Mouse (Mus musculus) right cerebral cortex, postnatal 36 days (tissue): ENCODE results near the gene Olfml2b.

ENCODE experiments used
- DNase-seq, 2 experiments: peaks; one replicate each; pipeline ENCODE4 v3.0.0; 2022; ENCODE audit warnings: low spot score in 2 of 2, mixed read lengths in 1 of 2

Olfml2b gene

DNA sequence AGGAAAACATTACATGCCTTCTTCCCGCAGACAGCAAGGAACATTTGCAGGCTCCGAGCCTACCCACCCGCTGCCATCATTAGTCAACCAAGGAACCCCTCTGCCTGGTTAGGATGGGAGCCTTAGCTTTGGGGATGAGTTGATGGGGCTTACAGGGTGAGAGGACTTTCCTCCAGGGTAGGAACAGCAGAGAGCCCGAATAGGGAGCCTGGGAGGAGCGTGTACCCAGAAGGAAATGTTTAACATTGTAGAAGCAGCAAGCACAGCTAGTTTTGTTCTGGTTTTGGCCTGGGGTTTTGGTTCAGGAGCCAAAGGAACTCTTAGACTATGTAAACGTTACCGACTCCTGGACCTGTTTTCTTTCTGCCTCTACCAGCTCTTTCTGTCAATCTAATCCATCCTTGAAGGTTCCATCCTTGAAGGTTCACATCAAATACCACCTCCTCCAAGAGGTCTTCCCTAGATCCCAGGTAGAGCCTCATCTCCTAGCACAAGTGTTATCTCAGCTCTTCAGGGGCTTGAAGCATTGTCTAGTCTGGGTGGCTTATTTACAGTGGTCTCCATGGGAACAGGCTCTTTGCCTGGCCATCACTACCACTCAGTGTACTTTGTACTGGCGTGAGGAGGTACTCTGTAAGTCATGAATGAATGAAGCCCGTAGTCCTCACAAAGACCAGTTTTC lies 2.4 kb downstream of the Olfml2b start:
- DNase-seq: no peak

DNA sequence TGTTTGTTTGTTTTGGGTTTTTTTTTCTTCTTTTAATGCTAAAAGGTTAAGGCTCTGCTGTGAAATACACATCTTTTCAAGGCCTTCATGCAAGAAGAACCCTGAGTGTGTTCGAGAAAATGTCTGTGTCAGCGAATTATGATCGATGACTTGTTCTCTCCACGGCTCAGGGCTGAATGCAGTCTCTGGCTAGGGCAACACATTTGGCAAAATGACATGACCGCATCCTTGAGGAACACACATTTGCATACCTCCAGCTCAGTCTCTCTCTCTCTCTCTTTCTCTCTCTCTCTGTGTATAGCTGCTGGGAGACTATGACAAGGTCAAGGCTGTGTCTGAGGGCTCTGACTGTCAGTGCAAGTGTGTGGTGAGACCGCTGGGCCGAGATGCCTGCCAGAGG lies 3.0 kb downstream of the Olfml2b start:
- DNase-seq: no peak

DNA sequence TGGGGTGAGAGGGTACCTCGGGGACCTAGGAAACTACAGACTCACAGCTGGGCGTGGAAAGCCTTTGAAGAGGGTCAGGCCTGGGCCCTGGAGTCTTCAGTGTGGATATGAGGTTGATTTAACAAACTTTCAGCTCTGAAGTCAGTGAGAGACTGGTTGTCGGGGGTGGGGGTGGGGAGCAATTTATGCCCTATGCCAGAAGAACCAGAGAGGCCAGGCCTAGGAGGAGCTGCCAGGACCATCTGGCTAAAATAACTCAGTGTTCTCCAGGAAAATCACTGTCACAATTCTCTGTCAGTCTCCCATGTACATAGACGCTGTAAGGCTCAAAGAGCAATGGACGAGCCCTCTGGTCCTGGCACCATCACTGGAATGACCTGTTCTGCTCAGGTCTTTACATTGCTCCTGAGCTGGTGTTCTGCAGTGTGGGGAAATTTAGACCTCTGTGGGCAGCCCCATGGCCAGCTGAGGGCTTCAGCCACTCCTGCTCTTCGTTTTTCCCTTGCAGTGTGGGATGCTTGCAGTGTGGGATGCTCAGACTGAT lies 3.7 kb downstream of the Olfml2b start:
- DNase-seq: no peak

DNA sequence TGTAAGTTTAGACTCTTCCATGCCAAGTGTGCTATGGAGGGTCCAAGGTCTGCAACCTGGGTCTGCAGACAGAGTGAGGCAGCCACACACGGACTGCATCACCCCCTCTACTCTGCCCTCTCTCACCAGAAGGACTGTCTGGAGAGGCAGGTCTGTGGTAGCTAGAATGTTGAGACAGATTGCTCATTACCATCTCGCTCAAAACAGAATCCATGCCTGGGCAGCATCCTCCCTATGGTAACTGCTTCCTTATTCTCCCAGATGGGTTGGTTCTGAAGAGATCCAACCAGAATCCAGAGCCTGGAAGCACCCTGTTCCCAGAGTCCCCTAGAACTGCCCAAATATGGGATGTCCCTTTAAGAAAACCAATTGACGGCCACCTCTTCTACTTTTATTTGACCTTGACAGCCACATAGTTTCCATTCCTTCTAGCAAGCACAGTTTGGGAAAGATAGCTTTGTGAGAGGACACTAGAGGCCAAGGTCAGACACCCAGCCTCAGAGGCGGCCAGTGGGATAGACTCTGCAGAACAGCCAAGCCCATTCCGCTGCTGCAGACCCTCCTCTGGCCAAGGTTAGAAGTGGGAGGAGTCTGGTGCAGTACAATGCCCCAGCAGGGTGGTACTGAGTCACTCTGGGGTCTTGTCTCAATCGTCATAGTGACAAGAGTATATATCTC lies 6.9 kb downstream of the Olfml2b start:
- no peak for DNase-seq

DNA sequence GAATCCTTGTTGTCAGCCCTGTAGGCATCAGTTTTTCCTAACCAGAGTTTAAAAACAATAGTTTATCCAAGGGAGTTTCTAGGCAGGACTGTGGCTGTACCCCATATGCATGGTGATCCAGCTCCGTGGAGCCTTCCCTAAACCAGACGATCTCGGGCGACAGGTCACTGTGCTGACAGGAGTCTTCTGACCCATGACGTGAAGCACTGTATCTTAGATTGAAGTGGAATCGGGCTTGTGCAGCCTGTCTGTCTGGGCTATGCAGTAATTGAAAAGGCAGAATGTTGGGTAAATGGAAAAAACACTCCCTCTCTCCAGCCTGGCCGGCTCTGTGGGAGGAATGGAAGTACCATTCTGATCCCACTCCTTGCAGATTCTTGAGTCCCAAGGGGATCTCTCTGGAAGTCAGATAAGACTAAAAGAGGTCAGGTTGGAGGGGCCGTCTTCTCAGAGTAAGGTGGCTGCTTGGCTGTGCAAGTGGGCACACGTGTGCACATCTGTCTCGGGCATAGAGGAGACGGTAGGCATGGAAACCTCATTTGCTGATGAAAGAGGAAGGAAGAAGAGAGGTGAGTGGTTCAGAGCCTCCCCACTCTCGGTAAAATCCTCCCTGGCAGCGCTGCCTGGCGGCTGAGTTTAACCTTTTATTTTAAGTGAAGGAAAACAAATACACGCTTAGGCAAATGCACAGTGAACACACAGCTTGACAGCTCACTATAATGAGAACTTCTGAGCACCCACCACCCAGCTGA lies 7.8 kb downstream of the Olfml2b start:
- no peak for DNase-seq

DNA sequence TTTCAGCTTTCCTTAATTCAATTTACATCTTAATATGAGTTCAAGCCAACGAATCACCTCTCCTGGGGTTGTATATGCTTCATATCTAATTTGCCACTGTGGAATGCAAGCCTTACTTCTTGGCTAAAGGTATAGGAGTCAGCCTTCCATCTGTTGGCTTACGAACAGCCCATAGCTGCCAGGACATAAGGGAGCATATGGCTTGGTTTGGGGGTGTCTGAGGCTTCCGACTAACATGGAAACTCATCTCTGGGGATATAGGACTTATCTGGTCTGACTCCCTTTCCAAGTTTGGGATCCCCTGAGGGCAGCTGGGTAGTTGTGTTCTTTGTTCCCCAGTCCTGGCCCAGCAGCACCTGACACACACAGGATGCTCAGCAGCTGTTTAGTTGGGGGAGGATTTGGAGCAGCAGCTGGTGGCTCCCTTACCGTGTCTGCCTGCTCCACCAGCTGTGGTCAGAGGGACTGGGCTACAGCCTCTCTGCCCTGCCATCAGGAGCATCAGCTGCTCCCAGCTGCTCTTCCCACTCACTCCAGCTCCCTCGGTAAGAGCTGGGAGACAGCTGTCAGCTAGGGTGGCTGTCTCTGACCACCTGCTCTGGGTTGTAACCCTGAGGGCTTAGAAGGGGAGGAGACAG lies 11.1 kb downstream of the Olfml2b start:
- DNase-seq: no peak

DNA sequence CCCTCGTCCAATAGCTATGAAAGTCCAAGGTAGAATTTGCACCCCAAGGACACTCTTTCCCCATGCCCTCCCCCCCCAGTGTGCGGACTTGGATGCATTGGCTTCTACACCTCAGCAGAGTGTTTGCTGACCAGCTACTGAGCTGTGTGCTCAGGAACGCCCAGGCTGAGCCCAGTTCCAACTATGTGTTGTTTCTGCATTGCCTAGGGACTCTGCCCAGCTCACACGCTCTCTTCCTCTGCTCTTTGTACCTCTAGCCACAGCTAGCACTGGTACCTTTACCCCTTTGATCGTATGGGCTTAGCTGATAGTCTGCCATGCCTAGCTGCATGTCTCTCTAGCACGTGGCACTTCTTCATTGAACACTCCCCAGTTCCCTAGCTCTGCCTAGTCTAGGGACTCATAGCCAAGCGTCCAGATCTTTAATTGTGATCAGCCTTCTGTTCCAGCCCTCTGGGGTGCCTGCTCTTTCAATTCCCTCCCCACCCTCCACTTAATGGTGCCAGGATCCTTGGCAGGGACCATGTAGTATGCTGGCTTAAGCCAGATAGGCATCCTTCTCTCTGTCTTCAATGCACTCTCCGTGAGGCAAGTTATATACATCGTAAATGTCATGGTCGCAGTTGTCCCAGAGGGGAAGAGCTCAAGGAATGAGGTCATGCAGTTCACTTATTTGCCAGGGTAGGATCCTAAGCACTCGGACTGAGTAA lies 12.3 kb downstream of the Olfml2b start:
- no peak for DNase-seq

DNA sequence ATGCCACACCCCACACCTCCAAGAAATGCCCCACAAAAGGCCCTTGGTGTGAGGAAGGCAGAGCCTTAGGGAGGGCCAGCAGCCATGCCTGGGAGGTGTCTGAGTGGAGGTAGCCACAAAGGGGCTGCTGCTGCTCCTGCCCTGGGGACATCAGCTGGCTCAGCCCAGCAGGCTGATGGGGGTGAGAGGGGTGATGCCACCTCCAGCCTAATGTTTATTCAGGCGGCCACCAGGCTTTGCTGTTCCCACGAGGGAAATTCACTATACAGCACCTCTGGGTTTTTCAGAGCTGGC lies 12.8 kb downstream of the Olfml2b start:
- DNase-seq: no peak

DNA sequence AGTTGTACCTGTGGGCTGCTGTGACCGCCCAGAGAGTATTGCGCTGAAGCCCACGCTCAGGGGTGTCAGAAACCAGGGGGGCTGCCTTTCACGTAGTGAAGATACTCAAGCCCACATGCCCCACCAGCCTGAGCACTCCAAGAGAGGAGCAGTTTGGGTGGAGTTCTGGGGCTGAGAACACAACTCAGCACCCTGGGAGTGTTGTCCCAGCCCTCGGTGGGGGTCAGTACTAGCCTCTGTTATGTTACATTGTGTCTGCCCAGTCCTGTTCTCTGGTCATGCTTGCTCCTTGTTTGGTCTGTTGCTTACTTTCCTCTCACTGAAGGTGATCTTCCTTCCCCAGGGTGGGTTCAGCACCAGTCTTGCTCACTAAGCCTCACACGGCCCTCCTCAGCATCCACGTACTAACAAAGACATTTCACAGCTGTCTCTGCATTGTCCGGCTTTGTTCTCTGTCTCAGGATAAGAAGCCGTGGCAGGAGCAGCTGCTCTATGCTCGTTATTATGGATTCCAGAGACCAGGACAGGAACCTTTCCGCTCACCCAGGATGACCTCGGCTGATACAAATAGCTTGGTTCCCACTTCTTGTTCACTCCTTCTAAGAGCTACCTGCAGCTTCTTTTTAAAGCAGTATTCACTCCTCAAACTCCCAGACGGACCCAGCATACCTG lies 13.4 kb downstream of the Olfml2b start:
- DNase-seq: no peak

DNA sequence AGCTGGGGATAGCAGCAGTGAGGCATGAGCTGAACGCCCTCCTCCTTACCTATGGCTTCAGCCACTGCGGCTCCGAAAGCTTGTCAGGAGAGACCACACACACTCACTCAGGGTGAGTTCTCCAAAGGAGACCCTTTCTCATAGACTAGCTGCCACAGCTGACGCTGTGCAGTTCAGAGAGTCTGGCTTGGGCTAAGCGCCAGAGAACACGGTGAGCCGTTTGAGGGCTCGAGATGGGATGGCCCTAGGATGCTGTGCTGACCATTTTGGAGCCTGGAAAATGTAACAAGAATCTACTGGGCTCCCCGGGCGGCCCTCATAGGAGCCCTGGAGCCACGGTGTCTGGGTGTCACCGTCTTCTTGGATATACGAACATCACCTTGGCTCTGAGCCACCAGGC lies 14.9 kb downstream of the Olfml2b start:
- no peak for DNase-seq

DNA sequence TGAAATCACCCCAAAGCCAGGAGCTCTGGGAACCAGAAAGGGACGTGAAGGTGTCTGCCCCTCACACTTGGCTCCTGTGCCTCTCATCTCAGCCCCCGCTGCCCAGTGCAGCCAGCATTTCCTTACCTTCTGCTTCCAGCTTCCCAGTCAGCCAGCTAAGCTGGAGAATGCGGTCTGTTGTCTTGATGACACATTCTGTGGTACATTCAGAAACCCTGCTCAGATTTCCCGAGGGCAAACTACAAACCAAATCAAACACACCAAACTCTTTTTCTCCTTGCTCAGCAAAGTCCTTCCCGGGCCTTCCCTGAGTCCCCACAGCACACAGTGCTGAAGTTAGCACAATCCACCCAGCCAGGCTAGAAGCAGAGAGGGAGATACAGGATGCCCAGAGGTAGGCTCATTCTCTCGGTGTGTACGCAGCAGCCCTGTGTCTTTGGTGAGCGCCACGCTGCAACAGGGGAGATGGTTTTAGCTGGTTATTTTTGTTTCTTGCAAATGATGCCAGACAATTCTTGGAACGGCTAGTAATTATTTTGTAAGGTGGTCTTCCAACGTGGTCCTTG lies 20.4 kb downstream of the Olfml2b start:
- no peak for DNase-seq

DNA sequence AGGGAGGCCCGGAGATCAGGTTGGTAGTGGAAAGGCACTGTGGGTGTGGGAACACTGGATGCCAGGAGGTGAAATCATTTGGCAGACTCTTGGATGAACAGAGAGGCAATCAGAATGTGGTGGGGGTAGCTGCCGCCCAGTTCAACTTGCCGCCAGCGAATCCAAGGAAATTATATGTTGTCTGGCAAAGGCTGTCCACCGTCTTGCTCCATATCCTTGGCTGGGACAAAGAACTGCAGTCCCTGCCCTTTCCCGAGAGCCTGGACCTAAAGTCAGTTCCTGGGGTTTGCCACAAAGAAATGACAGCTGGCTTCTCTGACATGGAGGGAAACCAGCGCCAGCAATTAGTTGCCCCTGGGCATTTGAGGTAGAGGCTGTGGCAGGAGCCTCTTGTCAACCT lies 20.9 kb downstream of the Olfml2b start:
- no peak for DNase-seq

DNA sequence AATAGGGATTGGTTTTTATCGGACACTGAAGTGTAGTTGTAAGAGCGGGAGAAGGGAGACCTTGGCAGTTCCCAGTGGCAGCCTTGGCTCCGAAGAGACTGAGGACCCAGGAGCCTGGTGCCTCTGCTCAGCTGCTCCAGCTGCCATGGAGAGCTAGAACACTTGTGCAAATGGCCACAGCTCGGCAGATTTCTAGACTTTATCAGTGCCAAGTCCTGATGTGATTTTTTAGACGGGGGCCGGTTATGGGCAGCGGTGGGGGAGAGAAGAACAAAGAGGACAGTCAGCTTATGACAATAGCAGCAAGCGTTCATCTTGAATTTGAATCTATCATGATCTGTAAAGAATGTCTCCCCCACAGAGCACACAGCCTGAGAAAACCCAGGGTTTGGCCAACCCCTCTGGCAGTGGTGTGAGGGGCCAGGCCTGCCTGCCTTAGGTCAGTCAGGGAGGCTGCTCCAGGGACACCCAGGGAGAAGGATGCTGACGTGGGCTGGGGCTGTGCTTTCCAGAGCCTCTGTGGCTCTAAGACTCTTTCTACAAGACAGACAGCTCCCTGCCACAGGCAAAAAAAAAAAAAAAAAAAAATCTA lies 29.9 kb downstream of the Olfml2b start:
- DNase-seq: no peak

DNA sequence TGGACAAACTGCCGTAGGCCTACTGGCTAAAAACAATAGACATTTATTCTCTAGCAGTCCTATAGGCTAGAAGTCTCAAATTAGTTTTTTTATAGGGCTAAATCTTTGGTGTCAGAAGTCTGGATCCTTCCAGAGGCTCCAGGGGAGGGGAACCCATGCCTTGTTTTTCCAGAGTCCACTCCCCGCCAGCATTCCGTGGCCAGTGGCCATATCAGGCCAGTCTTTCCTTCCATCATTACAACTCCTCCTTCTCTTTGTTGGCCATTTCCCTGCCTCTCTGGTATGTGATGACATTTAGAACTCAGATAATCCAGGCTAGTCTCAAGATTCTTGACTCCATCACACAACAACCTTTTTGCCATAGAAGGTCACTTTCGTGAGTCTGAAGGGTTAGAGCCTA lies 33.3 kb downstream of the Olfml2b start:
- DNase-seq: no peak

DNA sequence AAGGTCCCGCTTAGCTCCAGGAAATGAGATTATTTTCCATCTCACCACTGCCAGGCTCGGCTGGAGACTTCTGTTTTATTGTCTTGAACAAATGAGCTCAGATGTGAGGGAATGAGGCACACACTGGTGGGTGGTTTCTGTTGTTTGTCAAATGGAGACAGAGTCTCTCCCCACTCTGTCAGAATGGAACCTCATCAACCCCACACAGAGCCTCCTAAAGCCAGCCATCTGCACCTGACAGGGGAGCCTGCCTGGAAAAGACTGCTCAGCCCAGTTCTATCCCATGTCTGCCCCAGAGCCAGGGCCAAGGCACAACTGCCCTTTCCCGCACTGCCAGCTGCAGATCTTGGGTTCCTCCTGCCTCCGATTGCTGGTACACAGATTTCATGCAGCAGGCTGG lies 34.5 kb downstream of the Olfml2b start:
- DNase-seq: no peak

DNA sequence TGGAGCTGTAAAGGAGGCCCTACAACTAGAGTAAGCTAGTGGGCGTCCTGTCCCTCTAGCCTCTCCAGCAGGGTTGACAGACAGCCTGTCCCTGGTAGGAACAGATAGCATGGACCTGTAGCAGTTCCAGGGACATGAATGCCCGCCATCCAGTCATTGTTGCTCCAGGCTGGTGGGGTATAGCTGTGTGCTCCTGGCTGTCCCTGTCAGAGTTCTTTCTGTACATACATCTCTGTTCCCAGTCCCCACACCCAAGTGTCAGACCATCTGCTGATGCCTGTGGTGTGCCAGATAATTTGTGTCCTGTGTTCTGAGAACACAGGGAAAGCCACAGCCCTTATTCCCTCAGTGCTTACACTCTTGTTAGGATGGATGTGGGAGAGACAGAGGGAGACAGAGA lies 35.3 kb downstream of the Olfml2b start:
- DNase-seq: no peak

DNA sequence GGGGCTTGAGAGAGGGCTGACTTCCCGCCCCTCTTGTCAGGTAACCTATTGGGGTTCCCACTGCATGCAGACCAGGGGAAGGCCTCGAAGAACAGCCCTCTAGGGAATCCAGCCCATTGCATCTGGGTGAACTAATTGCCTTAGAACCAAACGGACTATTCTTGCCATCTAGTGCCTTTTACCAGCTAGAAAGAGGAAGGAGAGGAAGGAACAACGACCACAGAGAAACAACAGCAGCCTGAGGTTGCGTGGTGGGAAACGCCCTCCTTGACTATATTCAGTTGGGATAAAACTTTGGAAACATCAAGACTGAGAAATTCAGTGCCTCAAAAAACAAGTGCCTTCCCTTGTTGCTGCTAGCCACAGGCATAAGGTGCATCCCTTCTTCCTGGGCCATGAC lies 39.5 kb downstream of the Olfml2b start:
- no peak for DNase-seq

DNA sequence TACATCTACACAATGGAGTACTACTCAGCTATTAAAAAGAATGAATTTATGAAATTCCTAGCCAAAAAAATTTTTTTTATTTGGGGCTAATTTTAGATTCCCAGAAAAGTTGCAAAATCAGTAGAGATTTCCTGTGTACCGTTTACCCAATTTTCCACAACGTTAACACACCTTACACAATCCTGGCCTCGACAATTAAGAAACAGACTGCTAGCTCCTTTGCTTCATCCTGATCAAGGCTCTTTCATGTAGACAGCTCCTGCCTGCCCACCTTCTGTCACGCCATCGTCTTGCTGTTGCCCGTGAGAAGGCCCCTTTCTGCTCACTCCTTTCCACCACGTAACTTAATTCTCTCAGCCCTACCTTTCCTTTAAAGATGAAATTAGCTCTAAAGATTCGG lies 45.4 kb downstream of the Olfml2b start:
- no peak for DNase-seq

DNA sequence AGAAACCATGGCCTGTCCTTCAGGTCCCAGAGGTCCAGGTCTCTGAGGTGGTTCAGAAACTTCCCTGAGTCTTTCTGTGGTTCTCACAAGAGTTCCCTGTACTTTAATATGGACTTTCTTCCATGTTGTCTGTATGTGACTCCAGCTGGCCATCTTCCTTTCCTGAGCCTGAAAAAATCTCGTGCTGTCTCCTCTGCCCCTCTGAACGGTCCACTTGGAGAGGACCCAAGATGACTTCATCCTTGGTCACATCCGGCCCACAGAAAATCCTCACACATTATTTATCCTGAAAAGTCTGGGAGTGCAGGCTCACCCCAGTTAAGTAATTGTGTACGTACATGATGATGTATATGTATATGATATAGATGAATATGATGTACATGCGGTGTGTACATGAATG lies 47.0 kb downstream of the Olfml2b start:
- DNase-seq: no peak

DNA sequence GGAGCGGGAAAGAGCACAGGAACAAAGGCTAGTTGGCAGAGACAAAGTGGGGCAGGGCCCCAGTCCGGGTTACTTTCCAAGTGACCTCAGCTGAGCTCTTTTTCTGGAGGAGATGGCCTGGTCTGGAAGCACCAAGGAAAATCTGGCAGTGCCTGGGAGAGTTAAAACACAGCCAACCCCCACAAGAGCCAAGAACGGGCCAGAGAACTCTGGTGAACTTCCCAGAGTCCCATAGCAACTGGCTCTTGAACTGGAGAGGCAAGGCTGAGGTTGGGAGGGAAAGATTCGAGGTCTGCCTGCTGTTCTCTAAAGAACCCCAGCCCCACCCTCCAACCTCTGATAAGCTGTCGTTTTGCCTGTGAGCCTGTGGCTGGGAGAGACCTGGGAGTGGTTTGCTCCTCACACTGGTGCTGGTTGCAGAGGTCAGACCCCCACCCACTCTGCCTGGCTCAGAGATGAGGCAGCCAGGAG lies 50.5 kb downstream of the Olfml2b start:
- peak in 1 of 2 experiments; percentile 23 for DNase-seq
